Mouse (Mus musculus) MEL (cell line): ENCODE results near the gene Gprc5b. TPM values are rescaled to one million over a fixed set of nuclear protein-coding genes. Genes with fewer than 3 reads are reported as not detected.

ENCODE experiments used
- DNase-seq: peaks from one replicate; pipeline ENCODE4 v3.0.0; 2011; ENCODE audit warnings: low read depth, low spot score
- H3K27ac ChIP-seq: 2 replicates; pipeline ENCODE4 v1.5.1; 2012; ENCODE audit warnings: low read depth, mild to moderate bottlenecking, control low read depth, low read length, moderate library complexity; ENCODE audit not compliant: control insufficient read depth
- H3K27me3 ChIP-seq, 2 experiments: fragments of 150-350 bp in 1 of 2; sonication (generic) in 1 of 2; 2 replicates each; pipeline ENCODE4 v1.6.1; 2012; ENCODE audit warnings: low read length in 2 of 2, mild to moderate bottlenecking in 2 of 2, improper control_type of control experiment in 1 of 2, moderate library complexity in 1 of 2; ENCODE audit not compliant: insufficient read depth in 2 of 2, control insufficient read depth in 1 of 2
- H3K36me3 ChIP-seq, 2 experiments: 2 replicates each; pipeline ENCODE4 v1.6.1; 2012 to 2014; ENCODE audit warnings: low read length in 2 of 2, improper control_type of control experiment in 1 of 2, inconsistent platforms in 1 of 2, mild to moderate bottlenecking in 1 of 2; ENCODE audit not compliant: insufficient read depth in 2 of 2, control insufficient read depth in 1 of 2
- H3K4me1 ChIP-seq, 2 experiments: fragments of 150-350 bp in 1 of 2; sonication (generic) in 1 of 2; 2 replicates each; pipeline ENCODE4 v1.6.1; 2012; ENCODE audit warnings: low read length in 2 of 2, improper control_type of control experiment in 1 of 2, mild to moderate bottlenecking in 1 of 2; ENCODE audit not compliant: insufficient read depth in 2 of 2, control insufficient read depth in 1 of 2
- H3K4me3 ChIP-seq, 2 experiments: fragments of 150-350 bp in 1 of 2; sonication (generic) in 1 of 2; 2 replicates each; pipeline ENCODE4 v1.5.1; 2012; ENCODE audit warnings: low read depth in 2 of 2, low read length in 2 of 2, mild to moderate bottlenecking in 2 of 2, moderate library complexity in 2 of 2, control low read depth in 1 of 2, improper control_type of control experiment in 1 of 2; ENCODE audit not compliant: control insufficient read depth in 1 of 2, insufficient read depth in 1 of 2
- H3K79me2 ChIP-seq: 2 replicates; pipeline ENCODE4 v1.6.1; 2012; ENCODE audit warnings: mild to moderate bottlenecking, low read length, moderate library complexity; ENCODE audit not compliant: control insufficient read depth, poor library complexity, insufficient read depth
- H3K9ac ChIP-seq: 2 replicates; pipeline ENCODE4 v1.6.1; 2012; ENCODE audit warnings: low read depth, mild to moderate bottlenecking, control low read depth, low read length, moderate library complexity; ENCODE audit not compliant: control insufficient read depth, poor library complexity, severe bottlenecking
- H3K9me3 ChIP-seq: fragments of 150-350 bp; sonication (generic); replicated peaks from 2 replicates; pipeline ENCODE4 v1.6.1; 2012; ENCODE audit warnings: mild to moderate bottlenecking, low read length, improper control_type of control experiment, moderate library complexity; ENCODE audit not compliant: insufficient read depth
- CHD1 ChIP-seq: IDR thresholded peaks from 2 replicates; pipeline ENCODE4 v1.6.1; 2012; ENCODE audit warnings: low read depth, mild to moderate bottlenecking, inconsistent platforms, low read length, improper control_type of control experiment
- CHD2 ChIP-seq: IDR thresholded peaks from 2 replicates; pipeline ENCODE4 v1.6.1; 2011; ENCODE audit warnings: low read length, improper control_type of control experiment
- EP300 ChIP-seq, 2 experiments: IDR thresholded peaks; 2 replicates each; pipeline ENCODE4 v1.6.1; 2011; ENCODE audit warnings: improper control_type of control experiment in 2 of 2, low read length in 2 of 2, low read depth in 1 of 2, mild to moderate bottlenecking in 1 of 2
- ETS1 ChIP-seq: IDR thresholded peaks from 2 replicates; pipeline ENCODE4 v1.6.1; 2012; ENCODE audit warnings: low read depth, mild to moderate bottlenecking, inconsistent platforms, low read length, improper control_type of control experiment, moderate library complexity
- GATA1 ChIP-seq: IDR thresholded peaks from 2 replicates; pipeline ENCODE4 v1.6.1; 2011; ENCODE audit warnings: low read depth, low read length, improper control_type of control experiment
- HCFC1 ChIP-seq: IDR thresholded peaks from 2 replicates; pipeline ENCODE4 v1.6.1; 2012; ENCODE audit warnings: low read depth, mild to moderate bottlenecking, inconsistent platforms, low read length, improper control_type of control experiment, moderate library complexity
- MAFK ChIP-seq: IDR thresholded peaks from 2 replicates; pipeline ENCODE4 v1.6.1; 2011; ENCODE audit warnings: low read depth, mild to moderate bottlenecking, low read length, improper control_type of control experiment, borderline replicate concordance
- MAZ ChIP-seq: IDR thresholded peaks from 2 replicates; pipeline ENCODE4 v1.6.1; 2012; ENCODE audit warnings: low read depth, mild to moderate bottlenecking, inconsistent platforms, low read length, improper control_type of control experiment
- MEF2A ChIP-seq: IDR thresholded peaks from 2 replicates; pipeline ENCODE4 v1.6.1; 2014; ENCODE audit warnings: low read depth, mild to moderate bottlenecking, inconsistent platforms, low read length, improper control_type of control experiment; ENCODE audit not compliant: poor library complexity, insufficient replicate concordance, severe bottlenecking; ENCODE audit errors: extremely low read depth
- MXI1 ChIP-seq: IDR thresholded peaks from 2 replicates; pipeline ENCODE4 v1.6.1; 2011; ENCODE audit warnings: mild to moderate bottlenecking, low read depth, low read length, improper control_type of control experiment
- NRF1 ChIP-seq: IDR thresholded peaks from 2 replicates; pipeline ENCODE4 v1.6.1; 2014; ENCODE audit warnings: low read depth, mild to moderate bottlenecking, inconsistent platforms, low read length, improper control_type of control experiment, moderate library complexity; ENCODE audit not compliant: poor library complexity, insufficient read depth, severe bottlenecking
- POLR2A ChIP-seq, 2 experiments: IDR thresholded peaks; 2 replicates each; pipeline ENCODE4 v1.6.1; 2011 to 2012; ENCODE audit warnings: low read length in 2 of 2, mild to moderate bottlenecking in 2 of 2, control low read depth in 1 of 2, improper control_type of control experiment in 1 of 2, low read depth in 1 of 2, moderate library complexity in 1 of 2; ENCODE audit not compliant: control insufficient read depth in 1 of 2, insufficient read depth in 1 of 2, poor library complexity in 1 of 2
- POLR2AphosphoS2 ChIP-seq: IDR thresholded peaks from 2 replicates; pipeline ENCODE4 v1.6.1; 2011; ENCODE audit warnings: low read length, improper control_type of control experiment
- RAD21 ChIP-seq: IDR thresholded peaks from 2 replicates; pipeline ENCODE4 v1.6.1; 2011; ENCODE audit warnings: mild to moderate bottlenecking, low read depth, low read length, improper control_type of control experiment
- RCOR1 ChIP-seq: IDR thresholded peaks from 2 replicates; pipeline ENCODE4 v1.6.1; 2012; ENCODE audit warnings: low read depth, mild to moderate bottlenecking, inconsistent platforms, low read length, improper control_type of control experiment
- SIN3A ChIP-seq: IDR thresholded peaks from 2 replicates; pipeline ENCODE4 v1.6.1; 2012; ENCODE audit warnings: low read length, improper control_type of control experiment, inconsistent platforms
- SMC3 ChIP-seq: IDR thresholded peaks from 2 replicates; pipeline ENCODE4 v1.6.1; 2011; ENCODE audit warnings: low read depth, low read length, improper control_type of control experiment
- TAL1 ChIP-seq: IDR thresholded peaks from 2 replicates; pipeline ENCODE4 v1.6.1; 2012; ENCODE audit warnings: mild to moderate bottlenecking, inconsistent platforms, low read length, moderate library complexity, mixed read lengths
- TBP ChIP-seq: IDR thresholded peaks from 2 replicates; pipeline ENCODE4 v1.8.0; 2011; ENCODE audit warnings: low read depth, low read length, improper control_type of control experiment
- UBTF ChIP-seq: IDR thresholded peaks from 2 replicates; pipeline ENCODE4 v1.6.1; 2012; ENCODE audit warnings: low read depth, mild to moderate bottlenecking, inconsistent platforms, low read length, improper control_type of control experiment, moderate library complexity, borderline replicate concordance; ENCODE audit not compliant: insufficient read depth
- USF2 ChIP-seq, 2 experiments: IDR thresholded peaks; 2 replicates each; pipeline ENCODE4 v1.6.1; 2011 to 2012; ENCODE audit warnings: improper control_type of control experiment in 2 of 2, low read length in 2 of 2, borderline replicate concordance in 1 of 2, inconsistent platforms in 1 of 2, low read depth in 1 of 2, mild to moderate bottlenecking in 1 of 2; ENCODE audit not compliant: insufficient read depth in 1 of 2
- ZNF384 ChIP-seq: IDR thresholded peaks from 2 replicates; pipeline ENCODE4 v1.6.1; 2012; ENCODE audit warnings: low read depth, mild to moderate bottlenecking, inconsistent platforms, low read length, improper control_type of control experiment
- polyA plus RNA-seq, 2 experiments: library from polyadenylated mRNA; stranded (reverse) in 1 of 2; unstranded in 1 of 2; fragments of >175 nt in 1 of 2; fragments of >200 nt in 1 of 2; gene quantifications; 2 replicates each; pipeline versions ENCODE4 v1.2.1 to v1.2.4; 2012; ENCODE audit warnings: low replicate concordance in 2 of 2, low read depth in 1 of 2; ENCODE audit not compliant: insufficient read length in 2 of 2, insufficient read depth in 1 of 2, missing spikeins in 1 of 2
- total RNA-seq: library from RNA; depleted of rRNA; stranded (reverse); fragments of 300-350 nt; gene quantifications from 2 replicates; pipeline ENCODE4 v1.2.3, GENCODE M21; 2012

The Gprc5b gene
- total and polyA plus RNA-seq, 3 experiments: not detected

DNA sequence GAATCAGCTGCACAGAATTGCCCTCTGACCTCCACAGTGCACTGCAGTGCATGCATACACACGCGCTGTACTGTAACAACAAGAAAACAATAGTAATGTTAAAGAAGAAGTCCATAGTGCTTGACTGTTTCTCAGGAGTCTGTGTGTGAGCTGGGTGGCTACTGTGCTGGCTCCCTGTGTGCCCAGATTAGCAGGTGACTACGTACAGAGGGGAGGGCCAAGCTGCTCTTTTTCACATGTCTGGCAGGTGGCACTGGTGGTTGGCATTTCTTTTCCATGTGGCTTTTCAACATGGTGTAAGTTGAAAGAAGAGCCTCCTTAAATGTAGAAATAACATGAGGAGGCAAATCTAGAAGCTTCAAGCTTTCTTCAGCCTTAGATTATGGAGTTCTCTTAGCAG is 66.7 kb downstream of the Gprc5b start:
- H3K4me3 ChIP-seq: no peak overlapping the region
- H3K9ac ChIP-seq: no peak overlapping the region
- TF ChIP-seq HCFC1: no peak
- no peak for TF ChIP-seq POLR2AphosphoS2
- TF ChIP-seq SMC3: no peak
- no peak for TF ChIP-seq MAZ
- no peak for TF ChIP-seq UBTF
- no peak for TF ChIP-seq SIN3A
- no peak for TF ChIP-seq ETS1
- no peak for TF ChIP-seq CHD2
- TF ChIP-seq GATA1: no peak
- TF ChIP-seq RCOR1: no peak
- TF ChIP-seq POLR2A (IDR thresholded peaks at IDR 0.05; ENCODE audit: control insufficient read depth in 1 of 2, insufficient read depth in 1 of 2, low read depth in 1 of 2, low read length in 2 of 2, poor library complexity in 1 of 2): no peak
- no peaks in the 10 kb centered on the region for H3K36me3 ChIP-seq
- H3K9me3 ChIP-seq: no peaks in the 10 kb centered on the region
- no peaks in the 10 kb centered on the region for H3K79me2 ChIP-seq
- H3K4me1 ChIP-seq: no peaks in the 10 kb centered on the region
- no peaks in the 10 kb centered on the region; a peak in 2 of 4 replicates for H3K27me3 ChIP-seq
- H3K27ac ChIP-seq: no peak overlapping the region
- no peak for DNase-seq

DNA sequence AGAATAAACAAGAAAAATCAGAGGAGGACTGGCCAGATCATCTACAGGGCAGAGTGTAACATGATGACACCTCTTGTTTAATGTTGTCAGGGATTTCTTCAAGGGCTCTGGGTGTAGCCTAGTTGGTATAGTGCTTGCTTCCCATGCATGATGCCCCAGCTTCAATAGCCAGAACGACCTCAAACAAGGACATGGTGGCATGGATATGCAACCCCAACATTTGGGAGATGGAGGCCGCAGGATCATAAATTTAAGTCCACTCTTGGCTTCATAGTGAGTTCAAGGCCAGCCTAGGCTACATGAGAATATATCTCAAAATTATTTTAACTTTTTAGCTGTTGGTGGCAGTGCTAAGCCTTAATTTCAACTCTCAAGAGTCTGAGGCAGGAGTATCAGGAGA is 67.7 kb downstream of the Gprc5b start:
- DNase-seq: no peak
- no peaks in the 10 kb centered on the region for H3K79me2 ChIP-seq
- no peak overlapping the region for H3K4me3 ChIP-seq
- no peaks in the 10 kb centered on the region; a peak in 2 of 4 replicates for H3K27me3 ChIP-seq
- no peaks in the 10 kb centered on the region for H3K9me3 ChIP-seq
- no peak overlapping the region for H3K9ac ChIP-seq
- no peak for TF ChIP-seq USF2 (IDR thresholded peaks at IDR 0.05; ENCODE audit: borderline replicate concordance in 1 of 2, insufficient read depth in 1 of 2, low read depth in 1 of 2, low read length in 2 of 2)
- no peak for TF ChIP-seq EP300 (IDR thresholded peaks at IDR 0.05; ENCODE audit: low read depth in 1 of 2, low read length in 2 of 2)
- TF ChIP-seq HCFC1: no peak
- no peak for TF ChIP-seq MEF2A
- H3K36me3 ChIP-seq: no peaks in the 10 kb centered on the region
- H3K27ac ChIP-seq: no peak overlapping the region
- no peaks in the 10 kb centered on the region for H3K4me1 ChIP-seq

DNA sequence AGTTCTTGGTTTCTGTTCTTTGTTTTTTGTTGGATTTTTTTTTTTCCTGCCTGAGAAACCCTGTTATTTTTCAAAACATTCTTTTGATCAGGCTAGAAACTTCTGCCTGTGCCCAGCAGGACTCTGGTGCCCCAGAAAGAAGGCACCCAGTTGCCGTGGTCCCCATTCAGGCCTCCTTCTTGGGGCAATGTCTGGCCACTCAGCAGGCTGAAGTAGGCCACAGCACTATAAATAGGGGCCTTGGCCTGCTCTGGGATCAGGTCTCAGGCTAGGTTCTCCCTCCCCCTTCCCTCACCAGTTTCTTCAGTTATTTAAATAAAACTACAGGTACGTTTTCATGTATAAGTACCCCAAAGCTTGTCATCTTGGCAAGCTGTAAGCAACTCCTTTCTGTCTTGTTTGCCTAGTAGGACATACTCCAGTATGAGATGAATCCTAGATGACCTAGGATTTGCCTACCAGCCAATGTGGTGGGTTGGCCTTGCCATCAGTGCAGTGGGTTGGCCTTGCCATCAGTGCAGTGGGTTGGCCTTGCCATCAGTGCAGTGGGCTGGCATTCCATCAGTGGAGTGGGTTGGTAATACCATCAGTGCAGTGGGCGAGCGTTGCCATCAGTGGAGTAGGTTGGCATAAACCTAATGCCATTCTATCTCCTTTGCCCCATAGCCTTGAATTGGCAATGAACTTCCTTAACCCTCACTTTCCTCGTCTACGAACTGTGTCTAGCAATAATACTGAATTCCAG is 68.3 kb downstream of the Gprc5b start:
- no peak overlapping the region for H3K4me3 ChIP-seq
- H3K27me3 ChIP-seq: no peaks in the 10 kb centered on the region; a peak in 2 of 4 replicates
- no peak overlapping the region for H3K27ac ChIP-seq
- DNase-seq: no peak
- TF ChIP-seq ZNF384: no peak
- no peak for TF ChIP-seq CHD2
- TF ChIP-seq TAL1: no peak
- no peak for TF ChIP-seq TBP
- no peak for TF ChIP-seq RCOR1
- TF ChIP-seq MAZ: no peak
- no peak for TF ChIP-seq CHD1
- TF ChIP-seq MAFK: no peak
- TF ChIP-seq MEF2A: no peak
- no peak for TF ChIP-seq NRF1
- TF ChIP-seq MXI1: no peak
- no peak for TF ChIP-seq RAD21
- TF ChIP-seq GATA1: no peak
- TF ChIP-seq SIN3A: no peak
- no peak for TF ChIP-seq SMC3
- H3K4me1 ChIP-seq: no peaks in the 10 kb centered on the region
- H3K36me3 ChIP-seq: no peaks in the 10 kb centered on the region
- H3K9me3 ChIP-seq: no peaks in the 10 kb centered on the region
- H3K79me2 ChIP-seq: no peaks in the 10 kb centered on the region
- H3K9ac ChIP-seq: no peak overlapping the region
